Mouse (Mus musculus): ENCODE measurements at regions not wholly inside any gene's neighbourhood (a gene's known extent, or its start where the extent isn't known, plus 50 kb on each side); places are given as distances from the start of the nearest gene placed in this dataset.
A peak's percentile ranks its signal among the peaks of the same experiment; 100 is the strongest.
"Not testable (repeated sequence)": the region's sequence is repeated elsewhere in the genome, so short reads cannot be mapped to it uniquely, and the experiment has no call there.

DNA sequence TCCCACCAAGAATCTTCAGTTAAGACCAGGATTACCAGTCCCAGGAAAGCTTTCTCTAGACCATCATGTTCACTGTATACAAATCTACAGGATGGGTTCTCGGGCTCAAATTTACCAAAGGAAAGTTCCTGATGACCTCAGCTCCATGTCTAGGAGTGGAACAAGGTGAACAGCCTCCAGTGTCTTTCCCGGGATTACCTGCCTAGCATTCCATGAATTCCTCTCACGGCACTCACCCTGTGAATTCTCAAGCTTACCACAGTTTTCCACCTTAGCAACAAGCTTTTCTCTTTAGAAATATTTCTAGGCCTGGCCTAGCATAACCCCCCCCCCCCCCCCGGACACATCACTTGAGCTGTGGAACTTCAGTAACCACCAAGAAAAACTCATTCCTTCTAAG is 1158.9 kb downstream of the A830018L16Rik start:
- DNase-seq, result no peak

DNA sequence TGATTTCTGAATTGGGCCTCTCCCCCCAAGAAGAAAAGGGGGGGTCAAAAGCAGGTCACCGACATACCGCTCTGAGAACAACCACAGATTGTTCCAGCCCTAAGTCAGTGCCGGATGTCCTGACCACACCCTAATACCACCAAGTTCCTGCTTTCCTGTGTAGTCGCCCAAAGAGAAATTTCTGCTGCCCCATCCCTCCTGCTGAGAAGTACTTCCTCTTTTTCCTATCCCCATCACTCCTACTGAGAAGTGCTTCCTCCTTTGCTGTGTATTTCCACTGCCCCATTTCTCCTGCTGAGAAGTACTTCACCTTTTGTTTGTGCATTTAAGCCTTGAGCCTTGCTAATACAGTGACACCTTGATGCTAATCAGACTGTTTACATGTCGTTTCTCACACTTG is 1160.4 kb downstream of the A830018L16Rik start:
- no peak for DNase-seq

DNA sequence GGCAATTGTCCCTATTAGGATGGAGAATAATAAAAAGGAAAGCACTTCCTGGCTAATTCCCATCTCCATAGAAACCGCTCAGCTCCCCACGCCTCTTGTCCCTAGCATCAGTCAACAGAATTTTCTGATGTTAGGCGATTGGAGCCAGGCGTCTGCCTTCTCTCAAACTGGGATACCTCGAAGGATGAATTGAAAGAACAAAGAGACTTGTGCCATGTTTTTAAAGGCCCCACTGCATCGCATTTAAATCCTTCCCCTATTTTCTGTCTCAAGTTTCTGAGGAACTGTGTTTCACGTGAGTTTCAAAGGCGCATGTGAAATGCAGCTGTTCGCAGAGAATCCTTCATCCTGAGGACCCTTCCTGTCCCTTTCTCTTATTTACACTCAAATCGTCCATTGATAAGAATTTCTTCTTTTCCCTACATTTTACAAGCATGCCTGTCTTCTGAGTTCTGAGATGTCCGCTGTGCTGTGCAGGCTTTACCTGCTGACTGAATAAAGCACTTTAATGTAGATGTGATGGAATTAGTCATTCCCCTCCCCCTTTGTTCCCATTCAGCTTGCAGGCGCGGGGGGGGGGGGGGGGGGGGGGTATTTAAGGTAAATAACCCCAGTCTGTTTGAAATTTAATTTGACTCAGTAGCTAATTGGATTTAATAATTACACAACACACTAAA is 1163.3 kb downstream of the A830018L16Rik start:
- DNase-seq, result peak in 1 of 2 experiments; percentile 8

DNA sequence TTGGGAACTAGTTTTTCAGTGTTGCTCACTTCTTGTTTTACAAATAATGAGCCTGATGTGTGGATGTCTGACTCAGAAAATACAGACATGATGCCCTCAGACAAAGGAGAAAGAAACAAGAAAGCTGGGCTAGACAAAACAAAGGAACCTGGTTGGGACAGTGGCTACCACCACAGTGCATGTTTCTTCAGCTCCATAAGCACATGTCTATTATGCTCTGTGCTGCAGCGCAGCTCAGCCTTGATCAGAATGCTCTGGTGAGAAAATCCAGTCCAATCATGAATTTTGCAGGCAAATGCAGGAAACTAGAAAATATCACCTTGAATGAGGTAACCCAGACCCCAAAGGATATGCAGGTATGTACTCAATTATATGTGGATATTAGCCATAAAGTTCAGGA is 1164.1 kb downstream of the A830018L16Rik start:
- no peak for DNase-seq

DNA sequence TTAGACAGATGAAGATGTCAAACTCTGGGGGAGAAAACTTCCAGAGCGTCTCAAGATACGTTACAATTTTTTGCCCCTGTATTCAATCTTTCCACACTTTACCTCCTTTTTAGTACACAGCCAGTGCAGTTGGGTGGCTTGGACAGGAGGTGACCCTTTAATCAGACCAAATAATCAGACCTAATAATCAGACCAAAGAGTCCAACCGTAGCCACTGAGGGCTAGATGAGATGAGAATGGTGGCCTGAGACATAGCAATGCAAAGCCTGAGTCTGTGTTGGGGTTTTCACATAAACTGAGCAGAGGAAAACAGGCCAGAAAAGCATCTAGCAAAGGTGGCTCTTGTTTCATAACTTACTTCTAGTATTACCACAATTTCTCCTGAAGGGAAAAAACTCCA is 1169.1 kb downstream of the A830018L16Rik start:
- DNase-seq, result no peak

DNA sequence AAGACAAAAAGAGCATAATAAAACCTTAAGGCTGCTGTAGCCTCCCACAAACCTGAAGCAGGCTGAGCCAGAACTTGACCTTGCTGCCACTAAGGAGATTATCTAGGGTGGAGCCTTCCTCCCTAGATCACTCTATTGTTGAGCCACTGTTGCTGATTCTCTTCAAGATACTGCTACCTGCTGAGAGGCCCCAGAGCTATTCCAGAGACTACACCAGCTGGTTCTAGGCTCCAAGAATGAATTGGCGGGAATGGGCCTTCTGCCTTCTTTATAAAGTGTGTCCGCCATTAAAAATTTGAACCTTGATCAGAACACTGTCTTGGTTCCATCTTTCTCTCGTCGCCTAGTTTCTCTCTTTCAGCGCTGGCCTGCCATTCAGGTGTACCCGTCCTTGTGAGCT is 1173.1 kb downstream of the A830018L16Rik start:
- not testable (repeated sequence) for DNase-seq

DNA sequence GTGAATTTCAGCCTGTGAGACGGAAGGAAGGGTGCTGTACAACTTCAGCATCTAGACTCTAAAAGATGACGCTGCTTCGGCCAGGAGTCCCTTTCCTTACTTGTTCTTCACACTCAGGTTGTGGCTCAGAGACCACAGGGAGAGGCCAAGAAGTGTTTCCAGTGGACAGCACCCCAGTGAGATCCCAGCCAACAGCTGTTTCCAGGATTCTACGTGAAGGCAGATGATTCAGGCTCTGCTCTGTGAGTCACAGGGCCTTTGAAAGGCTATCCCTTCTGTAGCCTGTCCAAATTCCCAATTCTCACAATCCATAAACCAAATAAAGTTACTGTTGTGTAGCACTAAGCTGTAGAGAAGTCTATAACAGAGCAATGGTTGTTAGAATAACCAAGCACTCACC is 1198.2 kb downstream of the A830018L16Rik start:
- no peak for DNase-seq

DNA sequence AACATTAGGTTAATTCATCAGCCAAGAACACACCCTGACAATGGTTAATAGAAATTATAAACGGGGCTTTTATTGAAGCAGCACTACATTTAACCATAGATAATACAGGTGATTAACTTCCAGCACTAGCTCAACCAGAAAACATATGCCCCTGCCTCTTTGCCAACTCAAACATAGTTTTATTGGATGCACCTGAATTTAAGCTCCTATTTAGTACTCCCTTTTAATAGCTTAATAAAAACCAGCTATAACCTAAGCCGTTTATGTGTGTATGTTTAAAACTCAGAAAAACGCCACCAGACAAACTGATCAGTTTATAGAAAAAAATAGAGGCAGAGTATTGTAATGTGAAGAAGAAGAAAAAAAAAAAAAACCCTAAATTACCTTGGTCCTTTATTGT is 1201.4 kb downstream of the A830018L16Rik start:
- no peak for DNase-seq

DNA sequence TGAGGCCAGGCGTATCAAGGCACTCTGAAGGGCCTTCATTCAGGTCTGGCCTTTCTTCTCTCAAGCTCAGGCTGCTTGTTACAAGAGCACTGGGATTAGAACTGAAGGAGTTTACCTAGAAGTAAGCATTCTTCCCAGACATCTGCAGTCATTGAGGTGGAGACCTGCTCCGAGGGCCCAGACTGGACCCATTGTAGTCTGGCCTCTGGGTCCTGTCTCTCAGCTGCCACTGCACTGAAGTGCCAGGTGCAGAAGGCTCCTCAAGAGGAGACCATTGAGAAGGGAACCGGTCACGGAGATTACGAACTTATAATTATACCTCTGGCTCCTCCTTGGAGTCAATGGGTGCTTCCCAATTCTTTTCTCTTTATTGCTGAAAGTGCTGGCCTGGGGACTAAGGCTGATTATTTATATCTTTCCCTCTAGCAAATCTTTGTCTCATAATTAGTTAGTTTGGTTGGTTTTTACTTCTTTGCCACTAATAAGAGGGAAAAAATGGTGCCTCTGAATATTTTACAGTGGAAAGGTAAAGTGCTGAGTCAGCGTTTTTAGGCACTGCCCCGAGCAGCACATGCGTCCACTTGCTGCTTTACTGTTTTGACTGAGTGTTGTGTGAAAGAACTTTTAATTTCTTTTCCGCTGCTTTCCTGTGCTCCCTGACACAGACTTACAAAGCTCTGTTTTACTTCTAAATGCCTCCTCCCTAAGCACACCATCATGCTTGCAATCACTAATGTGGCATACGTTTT is 1202.0 kb downstream of the A830018L16Rik start:
- no peak for DNase-seq

DNA sequence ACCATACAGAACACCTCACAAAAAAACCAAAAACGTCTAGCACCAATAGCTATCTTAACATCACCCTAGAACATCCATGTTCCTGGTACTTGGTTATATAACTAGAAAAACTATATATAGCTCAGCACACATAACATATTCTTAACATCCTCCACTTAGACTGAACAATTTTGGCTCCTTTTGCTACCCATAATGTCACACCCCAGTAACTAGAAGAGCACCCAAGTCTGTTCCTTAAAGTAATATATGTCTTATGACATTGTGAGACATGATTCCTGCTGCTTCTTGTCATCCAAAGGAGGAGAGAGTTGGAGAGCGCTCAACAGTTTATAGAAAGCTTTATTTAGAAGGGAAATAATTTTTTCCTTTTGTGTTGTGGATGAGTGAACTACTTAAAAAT is 1206.1 kb downstream of the A830018L16Rik start:
- DNase-seq, result no peak

DNA sequence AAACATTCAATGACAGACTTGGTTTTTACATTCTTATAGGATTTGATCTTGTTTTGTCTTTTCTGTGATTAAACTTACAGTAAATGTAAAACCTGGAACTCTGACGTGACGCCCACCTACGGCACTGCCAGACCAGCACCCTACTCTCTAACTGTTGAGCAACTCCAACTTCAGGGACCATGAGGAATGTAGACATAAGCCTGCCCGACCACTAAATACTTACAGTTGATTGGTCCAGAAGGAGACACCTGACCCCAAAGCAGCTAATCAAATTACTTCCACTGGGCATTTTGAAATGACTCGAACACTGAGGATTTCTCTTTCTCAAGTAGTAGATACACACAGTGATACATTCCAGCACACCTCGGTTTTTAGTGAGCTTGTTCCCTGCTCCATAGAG is 1206.9 kb downstream of the A830018L16Rik start:
- DNase-seq, result no peak

DNA sequence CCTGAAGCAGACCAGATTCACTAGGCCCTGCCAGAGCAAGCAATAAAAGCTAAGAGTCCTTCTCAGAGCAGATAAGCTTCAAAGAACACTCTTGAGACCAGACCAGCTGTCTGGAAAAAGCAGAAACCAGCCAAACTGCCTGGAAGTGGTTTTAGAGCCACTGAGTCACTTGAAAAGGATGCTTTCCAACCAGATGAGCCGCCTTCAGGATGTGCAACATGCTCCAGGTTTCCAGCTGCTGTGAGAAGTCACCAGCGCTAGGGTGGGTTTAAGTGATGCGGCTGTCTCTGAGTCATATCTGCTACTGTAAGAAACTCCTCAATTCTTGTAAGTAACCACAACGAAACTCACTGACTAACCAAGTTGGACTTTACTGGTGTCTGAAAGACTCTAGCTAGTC is 1209.3 kb downstream of the A830018L16Rik start:
- DNase-seq, result no peak

DNA sequence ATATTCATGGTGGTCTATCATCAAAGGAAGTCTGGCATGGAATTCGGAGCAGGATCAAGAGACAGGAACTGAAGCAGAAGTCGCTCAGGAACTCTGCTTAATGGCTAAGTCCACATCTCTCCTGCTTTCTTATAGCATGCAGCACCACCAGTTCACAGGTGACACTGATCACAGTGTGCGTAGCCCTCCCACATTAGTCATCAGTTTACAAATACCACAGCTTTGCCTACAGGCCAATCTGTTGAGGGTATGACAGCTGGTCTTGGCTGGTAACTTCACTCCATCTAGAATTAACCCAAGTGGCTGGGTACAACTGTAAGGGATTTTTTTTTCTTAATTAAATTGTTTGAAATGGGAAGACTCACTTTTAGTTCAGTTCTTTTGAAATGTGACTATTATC is 1219.1 kb downstream of the A830018L16Rik start:
- DNase-seq, result no peak

DNA sequence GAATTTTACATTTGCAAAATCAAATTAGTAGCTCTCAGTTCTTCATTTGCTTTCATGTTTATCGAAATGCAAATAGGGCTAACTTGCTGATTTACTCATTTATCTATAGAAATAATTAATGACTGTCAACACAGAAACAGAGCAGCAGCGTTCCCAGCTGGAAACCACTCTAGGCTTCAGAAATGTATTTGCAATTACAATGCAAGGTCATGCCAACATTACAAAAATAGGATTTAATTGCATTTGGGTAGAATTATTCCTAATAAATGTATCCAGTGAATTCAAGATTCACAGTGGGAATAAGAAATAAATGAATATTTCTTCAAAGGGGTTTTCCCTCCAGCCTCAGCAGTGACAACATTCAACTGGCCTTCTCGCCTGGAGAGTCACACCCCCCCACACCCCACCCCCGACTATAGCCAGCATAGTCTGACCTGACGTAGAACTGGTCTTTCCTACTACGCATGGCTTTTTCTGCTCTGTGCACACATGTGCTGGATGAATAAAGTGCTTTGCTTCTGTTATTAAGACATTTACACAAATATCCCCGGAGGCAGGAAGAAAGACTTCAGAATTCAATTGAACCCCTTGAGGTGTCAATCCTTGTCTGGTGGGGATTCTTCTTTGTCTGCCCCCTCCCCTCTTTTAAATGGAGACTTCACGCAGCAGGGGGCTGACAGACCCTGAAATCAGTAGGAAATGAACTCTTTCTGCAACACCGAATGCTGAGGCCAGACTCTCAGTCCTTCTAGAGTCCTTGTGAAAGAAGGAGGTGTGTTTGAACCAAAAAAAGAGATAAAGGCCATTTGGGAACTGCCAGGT is 1222.6 kb downstream of the A830018L16Rik start:
- no peak for DNase-seq

DNA sequence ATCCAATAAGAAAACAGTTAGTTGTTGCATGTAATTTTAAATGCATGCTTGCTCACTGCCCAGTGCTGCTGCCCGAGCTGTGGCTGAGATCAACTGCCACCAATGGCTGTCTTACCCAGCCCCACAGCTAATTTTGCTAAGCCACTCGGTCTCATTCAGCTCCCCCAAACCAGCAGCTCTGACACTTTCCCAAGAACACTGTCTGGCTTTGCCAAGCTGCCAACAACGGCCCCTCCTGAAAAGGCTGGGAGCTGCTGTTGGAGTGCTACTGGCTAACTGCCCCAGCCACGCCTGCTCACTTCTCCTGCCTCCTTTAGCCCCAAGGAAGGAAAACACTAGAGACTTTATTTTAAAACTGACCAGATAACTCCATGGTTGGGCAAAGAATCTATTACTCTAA is 1227.1 kb downstream of the A830018L16Rik start:
- DNase-seq, result peak in 1 of 2 experiments; percentile 14

Small RNA genes in the stretch of these regions (microRNA-seq; reads per million reads assigned to microRNA genes)
- 0 reads per million in 2 experiments for gene Mir6341

All from layer of hippocampus, postnatal 36 days (tissue).